Mouse (Mus musculus): ENCODE results near the gene Ptpn3.
"Not testable (repeated sequence)": the region's sequence is repeated elsewhere in the genome, so short reads cannot be mapped to it uniquely, and the experiment has no call there.

Ptpn3 gene

GRCm38 (mm10) chr4:57299308-57299700 is 2.3 kb downstream of the Ptpn3 start:
- DNase-seq = peak; percentile 52

- no peak for DNase-seq
These were observed 3.5 kb downstream of the Ptpn3 start for GRCm38 (mm10) chr4:57298181-57298580.

GRCm38 (mm10) chr4:57294971-57295656 is 6.5 kb downstream of the Ptpn3 start:
- no peak for DNase-seq

GRCm38 (mm10) chr4:57292670-57293069 is 9.0 kb downstream of the Ptpn3 start:
- DNase-seq = no peak

GRCm38 (mm10) chr4:57290049-57290448 is 11.6 kb downstream of the Ptpn3 start:
- no peak for DNase-seq

GRCm38 (mm10) chr4:57287808-57288207 is 13.8 kb downstream of the Ptpn3 start:
- DNase-seq = no peak

GRCm38 (mm10) chr4:57285251-57285650 is 16.4 kb downstream of the Ptpn3 start:
- no peak for DNase-seq

GRCm38 (mm10) chr4:57283189-57283588 is 18.4 kb downstream of the Ptpn3 start:
- DNase-seq = no peak

- no peak for DNase-seq
These were observed 19.0 kb downstream of the Ptpn3 start for GRCm38 (mm10) chr4:57282630-57283029.

GRCm38 (mm10) chr4:57282179-57282578 is 19.5 kb downstream of the Ptpn3 start:
- DNase-seq = no peak

GRCm38 (mm10) chr4:57280888-57281287 is 20.7 kb downstream of the Ptpn3 start:
- no peak for DNase-seq

GRCm38 (mm10) chr4:57279229-57279628 is 22.4 kb downstream of the Ptpn3 start:
- DNase-seq = no peak

GRCm38 (mm10) chr4:57278812-57279211 is 22.8 kb downstream of the Ptpn3 start:
- DNase-seq = no peak

GRCm38 (mm10) chr4:57277671-57278070 is 24.0 kb downstream of the Ptpn3 start:
- no peak for DNase-seq

- no peak for DNase-seq
These were observed 26.4 kb downstream of the Ptpn3 start for GRCm38 (mm10) chr4:57275116-57275743.

GRCm38 (mm10) chr4:57273532-57274502 is 27.8 kb downstream of the Ptpn3 start:
- no peak for DNase-seq

GRCm38 (mm10) chr4:57270991-57271390 is 30.6 kb downstream of the Ptpn3 start:
- no peak for DNase-seq

GRCm38 (mm10) chr4:57270489-57270888 is 31.1 kb downstream of the Ptpn3 start:
- DNase-seq = not testable (repeated sequence)

- no peak for DNase-seq
These were observed 32.3 kb downstream of the Ptpn3 start for GRCm38 (mm10) chr4:57269344-57269743.

GRCm38 (mm10) chr4:57268330-57268729 is 33.3 kb downstream of the Ptpn3 start:
- no peak for DNase-seq

- DNase-seq = no peak
These were observed 35.2 kb downstream of the Ptpn3 start for GRCm38 (mm10) chr4:57266389-57266788.

GRCm38 (mm10) chr4:57263695-57264094 is 37.9 kb downstream of the Ptpn3 start:
- DNase-seq = no peak

GRCm38 (mm10) chr4:57263061-57263685 is 38.5 kb downstream of the Ptpn3 start:
- DNase-seq = no peak
